Mouse (Mus musculus): ENCODE measurements at regions not wholly inside any gene's neighbourhood (a gene's known extent, or its start where the extent isn't known, plus 50 kb on each side); places are given as distances from the start of the nearest gene placed in this dataset.

- DNase-seq (ENCODE audit: low read depth) = no peak
Observed at GRCm38 (mm10) chr9:33214523-33214922, 578.5 kb downstream of the Ets1 start.

GRCm38 (mm10) chr9:33220981-33221380 is 585.0 kb downstream of the Ets1 start:
- no peak for DNase-seq (ENCODE audit: low read depth)

GRCm38 (mm10) chr9:33222066-33222805 is 586.2 kb downstream of the Ets1 start:
- no peak for DNase-seq (ENCODE audit: low read depth)

GRCm38 (mm10) chr9:33233699-33234131 is 597.7 kb downstream of the Ets1 start:
- DNase-seq (ENCODE audit: low read depth) = no peak

GRCm38 (mm10) chr9:33238190-33238589 is 602.2 kb downstream of the Ets1 start:
- DNase-seq (ENCODE audit: low read depth) = no peak

- DNase-seq (ENCODE audit: low read depth) = peak; percentile 25
Observed at GRCm38 (mm10) chr9:33238846-33239245, 602.8 kb downstream of the Ets1 start.

- DNase-seq (ENCODE audit: low read depth) = no peak
Observed at GRCm38 (mm10) chr9:33240506-33240905, 604.5 kb downstream of the Ets1 start.

- peak; percentile 92 for DNase-seq (ENCODE audit: low read depth)
Observed at GRCm38 (mm10) chr9:33240914-33241635, 605.1 kb downstream of the Ets1 start.

- DNase-seq (ENCODE audit: low read depth) = peak; percentile 38
Observed at GRCm38 (mm10) chr9:33246932-33247331, 610.9 kb downstream of the Ets1 start.

GRCm38 (mm10) chr9:33258241-33258640 is 622.2 kb downstream of the Ets1 start:
- no peak for DNase-seq (ENCODE audit: low read depth)

GRCm38 (mm10) chr9:33260171-33260570 is 624.1 kb downstream of the Ets1 start:
- DNase-seq (ENCODE audit: low read depth) = peak; percentile 34

GRCm38 (mm10) chr9:33289381-33289780 is 653.4 kb downstream of the Ets1 start:
- DNase-seq (ENCODE audit: low read depth) = no peak

GRCm38 (mm10) chr9:33292116-33292515 is 656.1 kb downstream of the Ets1 start:
- no peak for DNase-seq (ENCODE audit: low read depth)

GRCm38 (mm10) chr9:33295925-33296324 is 659.9 kb downstream of the Ets1 start:
- no peak for DNase-seq (ENCODE audit: low read depth)

- DNase-seq (ENCODE audit: low read depth) = no peak
Observed at GRCm38 (mm10) chr9:33319525-33320025, 683.6 kb downstream of the Ets1 start.

- no peak for DNase-seq (ENCODE audit: low read depth)
Observed at GRCm38 (mm10) chr9:33327722-33328121, 691.7 kb downstream of the Ets1 start.

GRCm38 (mm10) chr9:33350258-33350657 is 714.2 kb downstream of the Ets1 start:
- DNase-seq (ENCODE audit: low read depth) = no peak

GRCm38 (mm10) chr9:33356621-33357020 is 720.6 kb downstream of the Ets1 start:
- DNase-seq (ENCODE audit: low read depth) = no peak

- no peak for DNase-seq (ENCODE audit: low read depth)
Observed at GRCm38 (mm10) chr9:33360966-33361365, 724.9 kb downstream of the Ets1 start.

- DNase-seq (ENCODE audit: low read depth) = no peak
Observed at GRCm38 (mm10) chr9:33389170-33389569, 753.1 kb downstream of the Ets1 start.

- DNase-seq (ENCODE audit: low read depth) = no peak
Observed at GRCm38 (mm10) chr9:33404691-33405090, 768.7 kb downstream of the Ets1 start.

GRCm38 (mm10) chr9:33407517-33407916 is 771.5 kb downstream of the Ets1 start:
- DNase-seq (ENCODE audit: low read depth) = no peak

- DNase-seq (ENCODE audit: low read depth) = no peak
Observed at GRCm38 (mm10) chr9:33423781-33424180, 787.8 kb downstream of the Ets1 start.
